Mouse (Mus musculus) liver, embryonic 14.5 days (tissue): ENCODE measurements around the gene Pfn1. TPM values are rescaled to one million over a fixed set of nuclear protein-coding genes. Genes with fewer than 3 reads are reported as not detected.
A peak's percentile ranks its signal among the peaks of the same experiment; 100 is the strongest.

Experiments used
- ATAC-seq: fragments of 200-750 bp; cut with Nextera tagmentation; 2 replicates; pipeline ENCODE4 v1.8.0; 2017; ENCODE audit warnings: moderate number of reproducible peaks, mild to moderate bottlenecking, moderate library complexity; ENCODE audit not compliant: insufficient read depth
- DNase-seq, 3 experiments: peaks; one replicate each; pipeline ENCODE4 v3.0.0-alpha.2; 2012 to 2013; ENCODE audit warnings: low read depth in 3 of 3, low spot score in 3 of 3
- H3K27ac ChIP-seq: fragments of 300-500 bp; sonication (generic); 2 replicates; pipeline ENCODE4 v1.5.1; 2014; ENCODE audit warnings: moderate library complexity, mild to moderate bottlenecking, control low read depth, inconsistent platforms
- H3K27me3 ChIP-seq: fragments of 300-500 bp; sonication (generic); 2 replicates; pipeline ENCODE4 v1.6.1; 2014; ENCODE audit warnings: mild to moderate bottlenecking, low read length, moderate library complexity; ENCODE audit not compliant: control insufficient read depth, insufficient read depth
- H3K36me3 ChIP-seq: fragments of 300-500 bp; sonication (generic); replicated peaks from 2 replicates; pipeline ENCODE4 v1.6.1; 2014; ENCODE audit warnings: low read depth; ENCODE audit not compliant: control insufficient read depth, insufficient read depth
- H3K4me1 ChIP-seq, 2 experiments: fragments of 200-500 bp in 1 of 2; fragments of 300-500 bp in 1 of 2; sonication (generic) in 1 of 2; replicated peaks; 2 replicates each; pipeline ENCODE4 v1.6.1; 2012 to 2014; ENCODE audit warnings: antibody characterized with exemption in 1 of 2, inconsistent platforms in 1 of 2, low read length in 1 of 2; ENCODE audit not compliant: control insufficient read depth in 2 of 2, insufficient read depth in 2 of 2
- H3K4me2 ChIP-seq: fragments of 300-500 bp; sonication (generic); 2 replicates; pipeline ENCODE4 v1.6.1; 2014; ENCODE audit warnings: low read depth, mild to moderate bottlenecking, control low read depth, moderate library complexity
- H3K4me3 ChIP-seq, 2 experiments: fragments of 200-500 bp in 1 of 2; fragments of 300-500 bp in 1 of 2; sonication (generic) in 1 of 2; 2 replicates each; pipeline ENCODE4 v1.5.1; 2012 to 2014; ENCODE audit warnings: low read depth in 2 of 2, low read length in 2 of 2, mild to moderate bottlenecking in 2 of 2, control low read depth in 1 of 2, inconsistent platforms in 1 of 2, moderate library complexity in 1 of 2; ENCODE audit not compliant: insufficient read depth in 1 of 2
- H3K9ac ChIP-seq: fragments of 300-500 bp; sonication (generic); replicated peaks from 2 replicates; pipeline ENCODE4 v1.6.1; 2014; ENCODE audit warnings: mild to moderate bottlenecking, control low read depth, moderate library complexity
- H3K9me3 ChIP-seq: fragments of 300-500 bp; sonication (generic); 2 replicates; pipeline ENCODE4 v1.6.1; 2016; ENCODE audit warnings: low read length, mixed read lengths; ENCODE audit not compliant: control insufficient read depth
- CTCF ChIP-seq: IDR thresholded peaks from 2 replicates; pipeline ENCODE4 v1.5.1; 2016; ENCODE audit warnings: antibody characterized with exemption, low read depth, control low read depth
- EP300 ChIP-seq: IDR thresholded peaks from 2 replicates; pipeline ENCODE4 v1.6.1; 2016; ENCODE audit warnings: antibody characterized with exemption, low read depth
- WGBS: fragments of 180-500 bp; shearing (Covaris S2); extraction: QIAGEN DNeasy Blood & Tissue Kit; methylation state at CpG from one replicate; pipeline ENCODE4 v1.1.7; 2014; ENCODE audit not compliant: insufficient replicate concordance; 5-methylcytosine and 5-hydroxymethylcytosine counted together
- polyA plus RNA-seq, 2 experiments: library from polyadenylated mRNA; depleted of rRNA in 1 of 2; stranded (reverse) in 1 of 2; unstranded in 1 of 2; fragments of >200 nt; fragmentation: Nextera tagmentation in 1 of 2; extraction: Ambion mirVana in 1 of 2; gene quantifications; 2 replicates each; pipeline versions ENCODE4 v1.2.1 to v1.2.3; 2012 to 2014

The Pfn1 gene
- polyA plus RNA-seq, 2 experiments = 421 to 957 TPM

DNA sequence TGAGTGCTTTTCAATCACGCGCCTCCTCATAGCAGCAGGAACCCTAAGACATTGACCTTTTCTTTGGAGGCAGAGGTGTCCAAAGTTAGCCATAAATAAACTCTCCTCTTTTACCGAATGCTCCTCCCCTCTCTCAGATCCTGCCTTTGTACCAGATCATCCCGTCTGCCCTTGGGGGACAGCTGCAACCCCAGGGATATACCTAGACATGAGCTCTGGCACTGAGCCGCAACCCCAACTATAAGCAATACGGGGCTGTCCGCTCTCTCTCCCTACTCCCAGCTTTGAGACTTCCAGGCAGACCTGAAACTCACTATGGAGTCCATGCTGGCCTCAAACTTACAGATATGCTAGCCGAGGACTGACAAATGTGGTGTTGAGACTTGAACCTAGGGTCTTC is 12.2 kb upstream of the Pfn1 start:
- ATAC-seq (no peak), DNase-seq (no peak)
- Histone ChIP-seq H3K9me3 (no peaks in the 10 kb centered on the region), H3K4me1 (peaks cover 9 to 12% of the 10 kb centered on the region in 2 experiments), H3K9ac (no peak overlapping the region), H3K4me3 (no peak overlapping the region), H3K36me3 (peaks cover 17% of the 10 kb centered on the region), H3K27ac (no peak overlapping the region), H3K27me3 (no peaks in the 10 kb centered on the region), H3K4me2 (no peak overlapping the region)
- 88% methylated on average over 8 of the region's 8 CpGs for WGBS
- TF ChIP-seq EP300 = no peak
- no peak for TF ChIP-seq CTCF

- Histone ChIP-seq H3K4me1 (peaks cover 9 to 10% of the 10 kb centered on the region in 2 experiments), H3K9me3 (no peaks in the 10 kb centered on the region), H3K4me2 (no peak overlapping the region), H3K27me3 (no peaks in the 10 kb centered on the region), H3K4me3 (no peak overlapping the region), H3K36me3 (peaks cover 17% of the 10 kb centered on the region), H3K27ac (no peak overlapping the region), H3K9ac (no peak overlapping the region)
- ATAC-seq (no peak), DNase-seq (no peak)
- WGBS = 82% methylated on average over 9 of the region's 9 CpGs
- no peak for TF ChIP-seq EP300
- TF ChIP-seq CTCF = 0 out of 2 replicates have a peak, but pooled peaks have one; percentile 29
Measured at GRCm38 (mm10) chr11:70664741-70665140, 10.3 kb upstream of the Pfn1 start.

- Histone ChIP-seq H3K4me3 (no peak overlapping the region), H3K9me3 (no peaks in the 10 kb centered on the region), H3K4me2 (no peak overlapping the region), H3K36me3 (peaks cover 17% of the 10 kb centered on the region), H3K27ac (no peak overlapping the region), H3K27me3 (no peaks in the 10 kb centered on the region), H3K4me1 (peaks cover 9 to 10% of the 10 kb centered on the region in 2 experiments), H3K9ac (no peak overlapping the region)
- ATAC-seq = no peak
- DNase-seq = no peak
- 86% methylated on average over 6 of the region's 6 CpGs for WGBS
- TF ChIP-seq EP300 (no peak), CTCF (no peak)
Measured at GRCm38 (mm10) chr11:70663957-70664356, 9.5 kb upstream of the Pfn1 start.

DNA sequence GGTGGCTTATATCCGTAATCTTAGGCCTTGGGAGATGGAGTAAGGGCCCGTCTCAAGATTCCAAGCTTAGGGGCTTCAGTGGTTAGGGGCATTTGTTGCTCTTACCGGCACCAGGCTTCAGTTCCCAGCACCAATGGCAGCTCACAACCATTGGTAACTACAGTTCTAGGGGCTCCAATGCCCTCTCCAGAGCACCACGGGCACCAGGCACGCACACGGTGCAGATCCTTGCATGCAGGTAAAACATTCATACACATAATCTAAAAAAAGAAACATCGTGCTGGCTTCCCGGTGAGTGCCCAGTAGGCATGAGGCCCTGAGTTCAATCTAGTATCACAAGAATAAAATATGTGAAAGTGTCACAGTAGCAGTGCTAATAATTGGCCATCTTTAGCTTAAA is 8.7 kb upstream of the Pfn1 start:
- H3K27ac ChIP-seq = no peak overlapping the region
- peaks cover 8% of the 10 kb centered on the region in 2 experiments for H3K4me1 ChIP-seq
- ATAC-seq (no peak), DNase-seq (no peak)
- no peak for TF ChIP-seq CTCF
- TF ChIP-seq EP300 = no peak
- H3K36me3 ChIP-seq = peaks cover 17% of the 10 kb centered on the region
- no peak overlapping the region for H3K4me2 ChIP-seq
- no peak overlapping the region for H3K4me3 ChIP-seq
- no peak overlapping the region for H3K9ac ChIP-seq
- no peaks in the 10 kb centered on the region for H3K27me3 ChIP-seq
- H3K9me3 ChIP-seq = no peaks in the 10 kb centered on the region
- 87% methylated on average over 8 of the region's 8 CpGs for WGBS

DNA sequence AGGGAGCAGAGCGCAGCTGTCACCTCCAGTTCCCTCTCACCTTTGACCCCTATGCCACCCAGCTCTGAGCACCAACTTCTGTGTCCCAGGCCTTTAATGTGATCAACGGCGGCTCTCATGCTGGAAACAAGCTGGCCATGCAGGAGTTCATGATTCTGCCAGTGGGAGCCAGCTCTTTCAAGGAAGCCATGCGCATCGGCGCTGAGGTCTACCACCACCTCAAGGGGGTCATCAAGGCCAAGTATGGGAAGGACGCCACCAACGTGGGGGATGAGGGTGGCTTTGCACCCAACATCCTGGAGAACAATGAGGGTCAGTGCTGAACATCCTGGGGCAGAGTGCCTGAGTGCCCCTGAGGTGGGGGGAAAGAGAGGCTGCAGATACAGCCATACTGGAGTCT is 6.1 kb upstream of the Pfn1 start:
- DNase-seq = no peak
- Histone ChIP-seq H3K4me2 (no peak overlapping the region), H3K27me3 (no peaks in the 10 kb centered on the region; the same call in 1 of the 2 replicates), H3K4me3 (no peak overlapping the region), H3K4me1 (peaks cover 15 to 16% of the 10 kb centered on the region in 2 experiments), H3K27ac (no peak overlapping the region), H3K9ac (no peak overlapping the region), H3K36me3 (peaks cover 17% of the 10 kb centered on the region), H3K9me3 (no peaks in the 10 kb centered on the region)
- 79% methylated on average over 8 of the region's 8 CpGs for WGBS
- TF ChIP-seq EP300 (no peak), CTCF (no peak)
- no peak for ATAC-seq
